Mouse (Mus musculus) kidney, adult 2 months (tissue): ENCODE measurements at regions not wholly inside any gene's neighbourhood (a gene's known extent, or its start where the extent isn't known, plus 50 kb on each side); places are given as distances from the start of the nearest gene placed in this dataset.

Experiments
- CTCF ChIP-seq: fragments of 200-500 bp; conservative IDR thresholded peaks from 2 replicates; pipeline ENCODE4 v1.5.1; 2011; ENCODE audit warnings: low read depth, mild to moderate bottlenecking, control low read depth, low read length, moderate library complexity, mixed read lengths; ENCODE audit not compliant: insufficient read depth, insufficient read length
- POLR2A ChIP-seq: fragments of 200-500 bp; IDR thresholded peaks from one replicate; pipeline ENCODE4 v1.6.1; 2011; ENCODE audit warnings: low read depth, low read length, control low read depth

- TF ChIP-seq POLR2A (no peak), CTCF (no peak)
Measured at GRCm38 (mm10) chr12:25513679-25514078, 416.7 kb upstream of the Id2 start.
